Mouse (Mus musculus) kidney, adult 9 months (tissue): ENCODE data around the gene Pygl.
A peak's percentile ranks its signal among the peaks of the same experiment; 100 is the strongest.
"Not testable (repeated sequence)": the region's sequence is repeated elsewhere in the genome, so short reads cannot be mapped to it uniquely, and the experiment has no call there.

Experiments used
- DNase-seq: peaks from one replicate; pipeline ENCODE4 v3.0.0; 2022

Gene Pygl

GRCm38 (mm10) chr12:70227121-70227932 lies 4.0 kb downstream of the Pygl start:
- DNase-seq = peak; percentile 80

- no peak for DNase-seq
These were observed 4.6 kb downstream of the Pygl start for GRCm38 (mm10) chr12:70226655-70227054.

GRCm38 (mm10) chr12:70223331-70223730 lies 8.0 kb downstream of the Pygl start:
- DNase-seq = no peak

GRCm38 (mm10) chr12:70221425-70221824 lies 9.9 kb downstream of the Pygl start:
- DNase-seq = no peak

- no peak for DNase-seq
These were observed 12.3 kb downstream of the Pygl start for GRCm38 (mm10) chr12:70218795-70219540.

GRCm38 (mm10) chr12:70216229-70216800 lies 15.0 kb downstream of the Pygl start:
- no peak for DNase-seq

GRCm38 (mm10) chr12:70214281-70214680 lies 17.0 kb downstream of the Pygl start:
- DNase-seq = no peak

GRCm38 (mm10) chr12:70213601-70214000 lies 17.7 kb downstream of the Pygl start:
- no peak for DNase-seq

GRCm38 (mm10) chr12:70212501-70212900 lies 18.8 kb downstream of the Pygl start:
- DNase-seq = no peak

- DNase-seq = no peak
These were observed 23.1 kb downstream of the Pygl start for GRCm38 (mm10) chr12:70208214-70208613.

GRCm38 (mm10) chr12:70204433-70204832 lies 26.9 kb downstream of the Pygl start:
- no peak for DNase-seq

- DNase-seq = no peak
These were observed 29.3 kb downstream of the Pygl start for GRCm38 (mm10) chr12:70201926-70202529.

- DNase-seq = no peak
These were observed 34.9 kb downstream of the Pygl start for GRCm38 (mm10) chr12:70196341-70196740.

GRCm38 (mm10) chr12:70195426-70195825 lies 35.9 kb downstream of the Pygl start:
- no peak for DNase-seq

- DNase-seq = no peak
These were observed 39.0 kb downstream of the Pygl start for GRCm38 (mm10) chr12:70192267-70192727.

- no peak for DNase-seq
These were observed 47.0 kb downstream of the Pygl start for GRCm38 (mm10) chr12:70184173-70184783.

GRCm38 (mm10) chr12:70183507-70183906 lies 47.8 kb downstream of the Pygl start:
- DNase-seq = not testable (repeated sequence)

- no peak for DNase-seq
These were observed 61.3 kb downstream of the Pygl start for GRCm38 (mm10) chr12:70169969-70170368.

GRCm38 (mm10) chr12:70167950-70168349 lies 63.3 kb downstream of the Pygl start:
- DNase-seq = no peak

GRCm38 (mm10) chr12:70164741-70165140 lies 66.5 kb downstream of the Pygl start:
- DNase-seq = no peak

- DNase-seq = no peak
These were observed 70.2 kb downstream of the Pygl start for GRCm38 (mm10) chr12:70161057-70161456.

- no peak for DNase-seq
These were observed 73.8 kb downstream of the Pygl start for GRCm38 (mm10) chr12:70157292-70158066.
